Mouse (Mus musculus) left cerebral cortex, adult 11 months (tissue): ENCODE measurements at regions not wholly inside any gene's neighbourhood (a gene's known extent, or its start where the extent isn't known, plus 50 kb on each side); places are given as distances from the start of the nearest gene placed in this dataset.

Source experiments
- DNase-seq: peaks from one replicate; pipeline ENCODE4 v3.0.0; 2022; ENCODE audit warnings: low spot score

DNA sequence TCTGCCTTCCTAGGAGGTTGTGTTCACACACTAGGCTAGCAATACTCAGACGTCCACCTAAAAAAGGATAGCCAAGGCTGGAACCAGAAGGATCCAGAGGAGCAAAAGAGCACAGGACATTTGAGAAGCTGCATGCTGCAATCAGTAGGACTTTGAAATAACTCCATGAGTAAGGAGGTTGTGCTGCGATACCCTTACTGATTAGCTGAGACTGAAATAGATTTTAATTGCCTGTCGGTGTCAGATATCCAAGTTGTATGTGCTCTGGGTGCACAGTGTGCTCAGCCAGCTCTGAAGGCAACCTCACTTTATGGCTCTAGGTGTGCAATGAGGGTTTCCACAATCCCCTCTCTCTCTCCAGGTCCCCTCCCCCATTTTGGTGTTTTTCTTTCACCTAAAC lies 2159.2 kb upstream of the Gm7489 start:
- DNase-seq: no peak

DNA sequence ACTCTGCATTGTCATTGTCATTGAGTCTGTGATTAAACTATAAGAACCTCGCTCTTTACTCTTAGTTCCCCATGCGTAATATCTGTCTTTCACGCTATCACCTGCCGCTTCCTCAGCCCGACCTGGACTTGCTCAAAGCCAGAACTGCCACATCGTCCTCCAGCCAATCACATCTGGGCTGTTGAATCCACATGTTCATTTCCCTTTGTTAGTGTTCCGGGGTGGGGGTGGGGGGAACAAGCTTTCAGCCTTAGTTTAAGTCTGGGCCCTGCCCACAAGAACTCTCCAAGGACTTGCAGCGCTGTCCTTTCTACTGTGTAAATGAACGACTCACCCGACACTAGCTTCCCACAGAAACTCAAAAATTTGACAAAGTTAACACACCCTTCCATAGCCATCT lies 2154.6 kb upstream of the Gm7489 start:
- no peak for DNase-seq

DNA sequence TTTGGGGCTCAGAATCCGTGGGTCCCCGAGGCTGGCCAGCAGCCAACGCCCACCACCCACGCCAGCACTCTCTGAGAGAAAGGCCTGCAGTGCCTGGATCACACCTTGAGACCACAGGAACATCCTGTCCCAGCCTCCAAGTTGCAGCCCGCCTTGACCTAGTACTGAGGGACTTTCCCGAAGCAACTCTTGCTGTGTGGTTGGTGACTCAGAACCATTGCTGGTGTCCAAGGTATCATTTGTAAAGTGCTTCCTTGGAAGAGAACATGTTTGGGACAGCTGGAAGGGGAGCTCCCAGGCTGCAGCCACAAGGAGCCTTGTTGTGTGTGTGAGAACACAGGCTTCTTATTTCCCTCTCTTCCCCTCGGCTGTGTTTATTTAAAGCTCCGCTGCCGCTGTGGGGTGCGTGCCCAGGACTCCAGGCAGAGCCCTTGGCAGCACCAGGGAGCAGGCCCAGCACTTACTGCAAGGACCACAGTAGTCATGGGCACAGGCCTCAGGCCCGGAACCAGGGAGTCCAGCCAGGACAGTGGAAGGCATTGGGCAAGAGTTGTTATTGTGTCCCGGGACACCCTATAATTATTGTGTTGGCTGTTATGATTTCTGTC lies 2153.8 kb upstream of the Gm7489 start:
- peak; percentile 17 for DNase-seq

DNA sequence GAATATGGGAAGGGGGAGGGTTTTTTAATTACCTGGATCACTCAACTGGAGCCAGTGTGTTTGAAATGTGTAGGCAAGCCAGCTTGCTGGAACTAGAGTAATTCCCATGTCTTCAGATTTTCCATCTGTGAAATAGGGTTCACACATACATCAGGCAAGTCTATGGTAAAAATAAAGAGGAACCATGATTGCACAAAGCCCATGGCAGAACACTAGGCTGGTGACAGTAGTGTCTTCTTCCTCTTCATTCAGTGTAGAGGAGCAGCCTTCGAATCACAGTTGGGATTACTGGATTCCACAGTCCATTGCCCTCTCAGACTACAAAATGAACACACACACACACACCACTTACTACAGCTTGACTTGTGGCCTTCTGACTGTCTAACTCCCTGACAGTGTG lies 2150.5 kb upstream of the Gm7489 start:
- DNase-seq: no peak
